Mouse (Mus musculus) kidney, postnatal 0 days (tissue): ENCODE data around the gene Slc5a11. TPM values are rescaled to one million over a fixed set of nuclear protein-coding genes. Genes with fewer than 3 reads are reported as not detected.

Experiments used
- ATAC-seq: fragments of 200-750 bp; cut with Nextera tagmentation; replicated peaks from 2 replicates; pipeline ENCODE4 v1.8.0; 2017; ENCODE audit warnings: low read depth, moderate number of reproducible peaks, moderate TSS enrichment, moderate library complexity; ENCODE audit not compliant: low FRiP score
- DNase-seq: peaks from one replicate; pipeline ENCODE4 v3.0.0-alpha.2; 2016; ENCODE audit warnings: low spot score
- H3K27ac ChIP-seq: fragments of 300-500 bp; sonication (generic); 2 replicates; pipeline ENCODE4 v1.5.1; 2014; ENCODE audit warnings: mild to moderate bottlenecking
- H3K27me3 ChIP-seq: fragments of 300-500 bp; sonication (generic); 2 replicates; pipeline ENCODE4 v1.6.1; 2014; ENCODE audit warnings: low read length, mixed read lengths; ENCODE audit not compliant: insufficient read depth
- H3K36me3 ChIP-seq: fragments of 300-500 bp; sonication (generic); 2 replicates; pipeline ENCODE4 v1.6.1; 2014; ENCODE audit warnings: low read length, mixed read lengths; ENCODE audit not compliant: insufficient read depth
- H3K4me1 ChIP-seq: fragments of 300-500 bp; sonication (generic); replicated peaks from 2 replicates; pipeline ENCODE4 v1.6.1; 2014; ENCODE audit warnings: antibody characterized with exemption, low read length, mixed read lengths; ENCODE audit not compliant: insufficient read depth
- H3K4me2 ChIP-seq: fragments of 300-500 bp; sonication (generic); 2 replicates; pipeline ENCODE4 v1.6.1; 2014; ENCODE audit warnings: mild to moderate bottlenecking, low read length, moderate library complexity, mixed read lengths
- H3K4me3 ChIP-seq: fragments of 300-500 bp; sonication (generic); replicated peaks from 2 replicates; pipeline ENCODE4 v1.5.1; 2014; ENCODE audit warnings: low read depth, low read length
- H3K9ac ChIP-seq: fragments of 300-500 bp; sonication (generic); 2 replicates; pipeline ENCODE4 v1.6.1; 2014; ENCODE audit warnings: low read depth, low read length
- H3K9me3 ChIP-seq: fragments of 300-500 bp; sonication (generic); replicated peaks from 2 replicates; pipeline ENCODE4 v1.6.1; 2016; ENCODE audit warnings: low read length, inconsistent platforms, mixed read lengths
- CTCF ChIP-seq: IDR thresholded peaks from 2 replicates; pipeline ENCODE4 v1.5.1; 2016; ENCODE audit warnings: antibody characterized with exemption, low read depth, mild to moderate bottlenecking, moderate library complexity
- WGBS: fragments of 180-500 bp; shearing (Covaris S2); extraction: QIAGEN DNeasy Blood & Tissue Kit; methylation state at CpG from one replicate; pipeline ENCODE4 v1.1.7; 2014; 5-methylcytosine and 5-hydroxymethylcytosine counted together
- polyA plus RNA-seq: library from polyadenylated mRNA; unstranded; fragments of >200 nt; fragmentation: Nextera tagmentation; extraction: Ambion mirVana; gene quantifications from 2 replicates; pipeline ENCODE4 v1.2.1, GENCODE M21; 2015

The Slc5a11 gene
- polyA plus RNA-seq, 1 experiment from 2014 or later: 7.2 TPM

DNA sequence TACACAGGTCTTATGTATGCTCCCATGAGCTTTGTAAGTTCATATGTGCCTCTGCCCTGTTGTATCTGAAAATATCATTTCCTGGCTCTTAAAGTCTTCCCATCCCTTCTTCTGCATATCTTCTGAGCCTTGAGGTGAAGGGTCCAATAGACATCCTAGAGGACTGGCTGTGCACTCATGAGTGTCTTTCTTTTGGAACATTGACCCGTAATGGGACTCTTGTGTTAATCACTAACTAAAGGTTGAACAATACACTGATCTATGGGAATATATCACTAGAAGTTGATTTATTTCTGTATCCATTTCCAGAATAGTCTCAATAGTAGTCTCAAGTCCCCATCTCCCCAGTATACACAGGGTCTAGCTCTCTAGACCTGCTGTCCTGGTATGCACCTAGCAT is 29.7 kb upstream of the Slc5a11 start:
- Histone ChIP-seq H3K9me3 (no peaks in the 10 kb centered on the region), H3K4me2 (no peak overlapping the region), H3K27ac (no peak overlapping the region), H3K4me1 (no peaks in the 10 kb centered on the region), H3K9ac (no peak overlapping the region), H3K36me3 (peaks cover 80% of the 10 kb centered on the region), H3K27me3 (no peaks in the 10 kb centered on the region), H3K4me3 (no peak overlapping the region)
- ATAC-seq (0 out of 2 replicates have a peak, but pooled peaks have one; percentile 40), DNase-seq (no peak)
- TF ChIP-seq CTCF: no peak
- WGBS: 58% methylated on average over 1 of the region's 1 CpGs

DNA sequence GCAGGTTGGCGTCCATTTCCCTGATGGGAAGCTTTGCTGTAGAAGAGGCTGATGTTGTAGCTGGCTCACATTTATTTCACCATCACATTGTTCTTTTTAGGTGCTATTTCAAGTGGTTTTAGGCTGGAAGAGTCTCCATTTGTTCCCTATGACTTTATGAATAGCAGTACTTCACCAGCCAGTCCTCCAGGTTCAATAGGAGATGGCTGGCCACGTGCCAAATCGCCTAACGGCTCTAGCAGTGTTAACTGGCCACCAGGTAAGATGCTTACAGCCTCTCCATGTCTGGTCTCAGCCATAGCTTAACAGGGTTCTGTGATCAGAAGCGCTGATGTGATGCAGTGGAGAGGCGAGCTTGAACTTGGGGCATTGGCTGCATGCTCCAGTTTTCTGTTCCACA is 28.1 kb upstream of the Slc5a11 start:
- no peaks in the 10 kb centered on the region for H3K9me3 ChIP-seq
- H3K4me1 ChIP-seq: no peaks in the 10 kb centered on the region
- TF ChIP-seq CTCF: no peak
- no peak overlapping the region for H3K9ac ChIP-seq
- DNase-seq: no peak
- no peak overlapping the region for H3K4me2 ChIP-seq
- no peaks in the 10 kb centered on the region for H3K27me3 ChIP-seq
- WGBS: 84% methylated on average over 6 of the region's 6 CpGs
- H3K4me3 ChIP-seq: no peak overlapping the region
- H3K27ac ChIP-seq: no peak overlapping the region
- H3K36me3 ChIP-seq: peaks cover 80% of the 10 kb centered on the region
- no peak for ATAC-seq

DNA sequence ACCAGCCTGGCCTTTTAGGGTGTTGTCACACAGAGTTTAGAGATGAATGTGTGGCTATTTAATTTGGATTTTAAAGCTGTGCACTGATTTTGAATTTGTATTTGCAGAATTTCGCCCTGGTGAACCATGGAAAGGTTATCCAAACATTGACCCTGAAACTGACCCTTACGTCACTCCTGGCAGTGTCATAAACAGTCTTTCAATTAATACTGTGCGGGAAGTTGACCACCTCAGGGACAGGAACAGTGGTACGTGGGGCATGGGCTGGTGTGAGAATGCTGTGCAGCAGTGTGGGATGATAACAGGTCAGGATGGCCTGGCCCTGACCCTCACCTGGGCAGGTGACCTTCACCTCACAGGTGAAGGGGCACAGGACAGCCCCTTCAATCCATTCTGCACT is 27.3 kb upstream of the Slc5a11 start:
- no peak overlapping the region for H3K27ac ChIP-seq
- no peaks in the 10 kb centered on the region for H3K9me3 ChIP-seq
- H3K36me3 ChIP-seq: peaks cover 80% of the 10 kb centered on the region
- no peaks in the 10 kb centered on the region for H3K27me3 ChIP-seq
- H3K4me2 ChIP-seq: no peak overlapping the region
- 50% methylated on average over 4 of the region's 4 CpGs for WGBS
- no peak for ATAC-seq
- no peak overlapping the region for H3K4me3 ChIP-seq
- no peak for TF ChIP-seq CTCF
- no peak overlapping the region for H3K9ac ChIP-seq
- H3K4me1 ChIP-seq: no peaks in the 10 kb centered on the region
- no peak for DNase-seq

DNA sequence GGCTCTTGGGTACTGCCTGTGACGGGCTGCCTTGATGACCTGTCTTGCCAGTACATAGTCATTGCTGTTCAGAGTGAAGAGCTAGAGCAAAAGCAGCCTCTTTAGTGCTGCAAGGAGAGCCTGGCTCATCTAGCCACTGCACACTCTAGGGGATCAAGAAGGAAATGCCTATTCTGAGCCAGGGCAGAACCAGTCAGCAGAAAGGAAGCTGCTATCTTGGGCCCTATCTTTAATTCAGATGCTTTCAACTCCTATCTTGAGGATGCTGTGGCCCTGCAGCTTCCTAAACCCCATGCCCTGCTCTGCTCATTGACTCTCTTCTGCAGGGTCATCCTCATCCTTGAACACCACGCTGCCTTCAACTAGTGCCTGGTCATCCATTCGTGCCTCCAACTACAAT is 26.1 kb upstream of the Slc5a11 start:
- H3K4me1 ChIP-seq: no peaks in the 10 kb centered on the region
- no peak for ATAC-seq
- H3K27ac ChIP-seq: no peak overlapping the region
- H3K4me3 ChIP-seq: no peak overlapping the region
- no peaks in the 10 kb centered on the region for H3K9me3 ChIP-seq
- no peak for TF ChIP-seq CTCF
- no peak for DNase-seq
- H3K36me3 ChIP-seq: peaks cover 82% of the 10 kb centered on the region
- no peak overlapping the region for H3K4me2 ChIP-seq
- H3K27me3 ChIP-seq: no peaks in the 10 kb centered on the region
- no peak overlapping the region for H3K9ac ChIP-seq
- WGBS: 90% methylated on average over 3 of the region's 3 CpGs

DNA sequence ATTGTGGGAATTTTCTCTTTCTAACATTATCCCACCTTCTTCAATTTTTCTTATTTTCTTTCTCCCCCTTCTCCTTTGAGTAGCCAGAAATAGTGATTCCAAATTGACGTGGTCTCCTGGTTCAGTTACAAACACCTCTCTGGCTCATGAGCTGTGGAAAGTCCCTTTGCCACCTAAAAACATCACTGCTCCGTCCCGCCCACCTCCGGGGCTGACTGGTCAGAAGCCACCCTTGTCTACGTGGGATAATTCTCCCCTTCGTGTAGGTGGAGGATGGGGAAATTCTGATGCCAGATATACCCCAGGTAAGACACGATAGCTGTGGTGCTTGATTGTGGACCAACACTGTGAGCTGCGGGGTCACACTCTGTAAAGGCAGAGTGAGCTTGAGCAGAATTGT is 24.8 kb upstream of the Slc5a11 start:
- ATAC-seq (no peak), DNase-seq (no peak)
- no peaks in the 10 kb centered on the region for H3K9me3 ChIP-seq
- WGBS: 92% methylated on average over 8 of the region's 8 CpGs
- no peak overlapping the region for H3K27ac ChIP-seq
- no peaks in the 10 kb centered on the region for H3K4me1 ChIP-seq
- H3K4me2 ChIP-seq: no peak overlapping the region
- peaks cover 71% of the 10 kb centered on the region for H3K36me3 ChIP-seq
- no peak for TF ChIP-seq CTCF
- no peak overlapping the region for H3K9ac ChIP-seq
- no peak overlapping the region for H3K4me3 ChIP-seq
- no peaks in the 10 kb centered on the region for H3K27me3 ChIP-seq

DNA sequence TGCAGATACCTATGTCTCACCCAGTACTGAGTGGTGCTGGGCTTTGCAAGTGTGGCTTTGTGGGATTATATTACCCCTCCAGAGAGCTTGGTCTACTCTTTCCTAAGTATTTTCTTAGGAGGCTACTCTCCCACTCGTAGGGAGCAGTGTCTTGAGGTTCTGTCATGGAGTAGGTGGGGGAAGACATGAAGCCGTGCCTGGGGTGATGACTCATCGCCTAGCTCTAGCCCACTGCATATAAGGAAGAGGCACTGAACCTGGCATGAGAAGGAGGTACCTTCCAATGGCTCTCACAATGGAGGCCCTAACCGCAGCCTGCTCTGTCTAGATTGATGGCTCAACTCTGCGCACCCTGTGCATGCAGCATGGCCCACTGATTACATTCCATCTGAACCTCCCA is 22.8 kb upstream of the Slc5a11 start:
- ATAC-seq: peak; percentile 50
- Histone ChIP-seq H3K9me3 (no peaks in the 10 kb centered on the region), H3K27me3 (no peaks in the 10 kb centered on the region), H3K36me3 (peaks cover 65% of the 10 kb centered on the region), H3K27ac (no peak overlapping the region), H3K4me3 (no peak overlapping the region), H3K4me2 (no peak overlapping the region), H3K9ac (no peak overlapping the region), H3K4me1 (no peaks in the 10 kb centered on the region)
- no peak for TF ChIP-seq CTCF
- no peak for DNase-seq
- 65% methylated on average over 5 of the region's 5 CpGs for WGBS

DNA sequence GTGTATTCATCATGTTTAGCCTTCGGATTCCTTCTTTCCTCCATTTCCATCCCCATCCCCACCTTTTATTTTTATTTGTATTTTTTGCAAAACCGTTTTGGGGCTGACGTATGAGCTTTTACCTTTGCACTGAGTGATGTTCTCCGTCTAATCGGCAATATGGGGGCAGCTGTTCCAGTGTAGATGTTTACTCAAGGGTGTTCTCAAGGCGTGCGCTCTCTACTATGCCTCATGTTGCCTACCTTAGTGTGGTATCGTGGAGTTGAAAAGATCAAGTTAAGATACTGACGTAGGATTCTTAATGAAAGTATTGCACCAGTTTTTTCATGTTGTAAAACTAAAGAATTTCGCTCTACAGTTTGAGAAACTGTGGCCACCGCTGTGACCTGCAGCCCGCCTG is 21.4 kb upstream of the Slc5a11 start:
- no peak overlapping the region for H3K4me2 ChIP-seq
- TF ChIP-seq CTCF: no peak
- peaks cover 53% of the 10 kb centered on the region for H3K36me3 ChIP-seq
- no peak for ATAC-seq
- 92% methylated on average over 12 of the region's 12 CpGs for WGBS
- DNase-seq: no peak
- no peaks in the 10 kb centered on the region for H3K9me3 ChIP-seq
- H3K4me1 ChIP-seq: no peaks in the 10 kb centered on the region
- no peaks in the 10 kb centered on the region for H3K27me3 ChIP-seq
- no peak overlapping the region for H3K4me3 ChIP-seq
- no peak overlapping the region for H3K27ac ChIP-seq
- no peak overlapping the region for H3K9ac ChIP-seq
